Comparison of ENCODE assay signal across 16 mouse cellular contexts in genomic region chr9:30520116-30520515, GRCm38 (mm10).
DNase-seq lines count a peak whose midpoint lies in the region; ATAC-seq lines count a peak whose summit lies in the region.
"Had no signal": no experiment of that assay in that cellular context is flagged by ENCODE, and none has a peak within 500 bp of the region (broad histone marks: within the 10 kb centered on the region; RNA-seq: fewer than 3 reads in every experiment).

No protein-coding gene starts in this region.

- no peak overlapping the region for H3K27ac ChIP-seq in heart, embryonic 10.5 days
- peak overlapping the region; percentile 73 for H3K27ac ChIP-seq in limb, embryonic 10.5 days
- no peak overlapping the region for H3K27ac ChIP-seq in liver, embryonic 11.5 days (ENCODE audit: low read depth, low read length)
- H3K27ac ChIP-seq: hindbrain, embryonic 10.5 days; kidney, postnatal 0 days; liver, embryonic 14.5 days had no signal

- no peaks in the 10 kb centered on the region for H3K27me3 ChIP-seq in heart, embryonic 10.5 days (ENCODE audit: insufficient read depth, poor library complexity, severe bottlenecking)
- no peaks in the 10 kb centered on the region for H3K27me3 ChIP-seq in limb, embryonic 10.5 days (ENCODE audit: low read depth, poor library complexity, severe bottlenecking)
- H3K27me3 ChIP-seq in liver, embryonic 11.5 days (replicated peaks; ENCODE audit: control insufficient read depth, insufficient read depth, low read length), result no peaks in the 10 kb centered on the region
- H3K27me3 ChIP-seq: megakaryocyte, embryonic 14.5 days had no signal

- H3K9ac ChIP-seq in liver, embryonic 11.5 days (ENCODE audit: low read depth, low read length), result no peak overlapping the region
- H3K9ac ChIP-seq: liver, embryonic 14.5 days had no signal

- DNase-seq in heart, embryonic 10.5 days (ENCODE audit: low spot score), result peak; percentile 14
- DNase-seq in heart, adult 9 months (ENCODE audit: low spot score in 2 of 2), result no peak
- DNase-seq in 3T3-L1 (ENCODE audit: low read depth, low spot score), result peak; percentile 49
- DNase-seq in adipocyte (ENCODE audit: low spot score), result peak; percentile 59
- no peak for DNase-seq in limb, embryonic 10.5 days (ENCODE audit: low spot score)
- DNase-seq in lung, postnatal 36 days, result no peak
- no peak for DNase-seq in liver, embryonic 11.5 days (ENCODE audit: low spot score)
- no peak for DNase-seq in lung, postnatal 25 days (ENCODE audit: low spot score)
- DNase-seq: heart, adult 18-20 months; thymus, postnatal 25 days had no signal

- ATAC-seq in liver, embryonic 11.5 days (replicated peaks; ENCODE audit: low FRiP score), result no peak
- ATAC-seq: forebrain, embryonic 14.5 days; intestine, postnatal 0 days had no signal

- no peaks in the 10 kb centered on the region for H3K9me3 ChIP-seq in heart, embryonic 10.5 days
- H3K9me3 ChIP-seq in limb, embryonic 10.5 days (replicated peaks), result 0 out of 2 replicates have a peak, but pooled peaks cover 2% of the 10 kb centered on the region
- no peaks in the 10 kb centered on the region for H3K9me3 ChIP-seq in liver, embryonic 11.5 days (ENCODE audit: control insufficient read depth, low read length)
- H3K9me3 ChIP-seq: hindbrain, embryonic 10.5 days had no signal

- no peak overlapping the region for H3K4me2 ChIP-seq in liver, embryonic 11.5 days

- H3K36me3 ChIP-seq in heart, embryonic 10.5 days, result no peaks in the 10 kb centered on the region
- H3K36me3 ChIP-seq in limb, embryonic 10.5 days, result no peaks in the 10 kb centered on the region
- no peaks in the 10 kb centered on the region for H3K36me3 ChIP-seq in liver, embryonic 11.5 days (ENCODE audit: control insufficient read depth, insufficient read depth, low read length)
- H3K36me3 ChIP-seq: hindbrain, embryonic 10.5 days had no signal

- WGBS in heart, embryonic 10.5 days, result 91% methylated on average over 1 of the region's 1 CpGs
- 22% methylated on average over 1 of the region's 1 CpGs for WGBS in limb, embryonic 10.5 days
- WGBS in liver, embryonic 11.5 days, result 78% methylated on average over 1 of the region's 1 CpGs

- H3K4me3 ChIP-seq in heart, embryonic 10.5 days, result no peak overlapping the region
- no peak overlapping the region for H3K4me3 ChIP-seq in limb, embryonic 10.5 days
- H3K4me3 ChIP-seq in liver, embryonic 11.5 days (ENCODE audit: low read depth, low read length), result no peak overlapping the region
- H3K4me3 ChIP-seq: hindbrain, embryonic 10.5 days; megakaryocyte, embryonic 14.5 days had no signal

- peaks cover 6% of the 10 kb centered on the region; the same call in 1 of the 2 replicates for H3K4me1 ChIP-seq in heart, embryonic 10.5 days
- H3K4me1 ChIP-seq in limb, embryonic 10.5 days, result peaks cover 58% of the 10 kb centered on the region
- no peaks in the 10 kb centered on the region for H3K4me1 ChIP-seq in liver, embryonic 11.5 days (replicated peaks; ENCODE audit: control insufficient read depth, insufficient read depth, low read length)
- H3K4me1 ChIP-seq: megakaryocyte, embryonic 14.5 days had no signal

Comparison
In these comparisons a context has a peak if more than half of its experiments do, and no peak if none do; other contexts are left out.
1. DNase-seq: peak in heart, embryonic 10.5 days (single experiment), 3T3-L1 (single experiment) and adipocyte (single experiment); none in heart, adult 9 months (0 of 2), limb, embryonic 10.5 days (single experiment), lung, postnatal 36 days (single experiment), liver, embryonic 11.5 days (single experiment) and lung, postnatal 25 days (single experiment).